Mouse (Mus musculus) bone marrow macrophage, adult 2 months (primary cell): ENCODE results near the gene Prrc2b. TPM values are rescaled to one million over a fixed set of nuclear protein-coding genes. Genes with fewer than 3 reads are reported as not detected.

Experiments
- H3K27ac ChIP-seq: 2 replicates; pipeline ENCODE4 v1.5.1; 2012; ENCODE audit warnings: low read depth, low read length; ENCODE audit not compliant: insufficient read depth
- H3K4me1 ChIP-seq: 2 replicates; pipeline ENCODE4 v1.6.1; 2012; ENCODE audit warnings: low read length; ENCODE audit not compliant: control insufficient read depth, insufficient read depth
- H3K4me3 ChIP-seq: 2 replicates; pipeline ENCODE4 v1.5.1; 2012; ENCODE audit warnings: mild to moderate bottlenecking, low read length, moderate library complexity; ENCODE audit not compliant: insufficient read depth
- CTCF ChIP-seq: IDR thresholded peaks from 2 replicates; pipeline ENCODE4 v1.5.1; 2012; ENCODE audit warnings: low read depth, mild to moderate bottlenecking, low read length, moderate library complexity
- POLR2A ChIP-seq: IDR thresholded peaks from 2 replicates; pipeline ENCODE4 v1.6.1; 2012; ENCODE audit warnings: mild to moderate bottlenecking, low read depth, low read length, borderline replicate concordance
- polyA plus RNA-seq: library from polyadenylated mRNA; stranded (reverse); fragments of >200 nt; gene quantifications from 2 replicates; pipeline ENCODE4 v1.2.4, GENCODE M21; 2012; ENCODE audit not compliant: missing spikeins, insufficient read depth, insufficient read length

Gene Prrc2b
- polyA plus RNA-seq, 1 experiment, result 34.9 TPM

GRCm38 (mm10) chr2:32237571-32237970 is 86.7 kb downstream of the Prrc2b start:
- H3K4me3 ChIP-seq, result peak overlapping the region; percentile 78
- H3K4me1 ChIP-seq, result peaks cover 7% of the 10 kb centered on the region; the same call in 1 of the 2 replicates
- H3K27ac ChIP-seq, result no peak overlapping the region
- TF ChIP-seq POLR2A, result no peak
- TF ChIP-seq CTCF, result no peak

GRCm38 (mm10) chr2:32238708-32239435 is 88.0 kb downstream of the Prrc2b start:
- TF ChIP-seq CTCF (no peak), POLR2A (no peak)
- H3K4me1 ChIP-seq, result peaks cover 7% of the 10 kb centered on the region; the same call in 1 of the 2 replicates
- H3K27ac ChIP-seq, result no peak overlapping the region
- H3K4me3 ChIP-seq, result no peak overlapping the region

DNA sequence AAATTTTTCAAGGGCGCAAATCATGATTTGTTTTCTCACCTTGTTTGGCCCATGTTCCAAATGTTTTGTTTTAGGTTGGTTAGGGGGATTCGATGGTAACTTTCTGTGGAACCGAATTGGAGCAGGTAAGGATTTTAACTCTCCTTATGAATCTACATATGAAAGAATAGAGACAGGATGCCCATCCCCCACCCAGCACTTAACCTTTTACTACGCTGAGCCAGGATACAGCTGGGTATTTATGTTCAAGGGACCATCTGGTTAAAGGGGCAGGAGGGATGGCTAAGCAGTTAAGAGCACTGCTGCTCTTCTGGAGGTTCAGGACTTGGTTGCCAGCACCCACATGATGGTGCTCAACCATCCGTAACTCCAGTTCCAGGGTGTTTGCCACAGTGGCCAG is 89.7 kb downstream of the Prrc2b start:
- H3K4me1 ChIP-seq, result peaks cover 4% of the 10 kb centered on the region; the same call in 1 of the 2 replicates
- TF ChIP-seq POLR2A (no peak), CTCF (no peak)
- no peak overlapping the region for H3K4me3 ChIP-seq
- no peak overlapping the region for H3K27ac ChIP-seq

DNA sequence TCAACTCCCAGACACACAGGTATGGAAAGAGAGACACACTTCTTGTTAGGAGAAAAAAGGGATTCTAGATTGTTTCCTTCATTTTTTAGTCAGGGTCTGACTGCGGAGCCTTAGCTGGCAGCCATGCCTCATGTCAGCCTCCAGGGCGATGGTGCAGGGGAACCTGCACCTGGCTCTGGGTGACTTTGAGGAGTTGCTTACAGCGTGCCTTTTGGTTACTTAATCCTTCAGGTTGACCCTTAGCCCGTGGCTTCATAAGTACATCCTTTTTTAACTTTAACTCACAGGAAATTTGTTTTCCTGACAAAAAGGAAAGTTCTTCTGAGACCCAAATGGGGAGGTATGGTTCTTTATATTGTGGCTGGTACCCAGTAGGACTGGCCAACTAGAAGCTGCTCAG is 92.1 kb downstream of the Prrc2b start:
- Histone ChIP-seq H3K4me3 (no peak overlapping the region), H3K27ac (no peak overlapping the region), H3K4me1 (peaks cover under 1% of the 10 kb centered on the region; the same call in 1 of the 2 replicates)
- no peak for TF ChIP-seq POLR2A
- TF ChIP-seq CTCF, result no peak

DNA sequence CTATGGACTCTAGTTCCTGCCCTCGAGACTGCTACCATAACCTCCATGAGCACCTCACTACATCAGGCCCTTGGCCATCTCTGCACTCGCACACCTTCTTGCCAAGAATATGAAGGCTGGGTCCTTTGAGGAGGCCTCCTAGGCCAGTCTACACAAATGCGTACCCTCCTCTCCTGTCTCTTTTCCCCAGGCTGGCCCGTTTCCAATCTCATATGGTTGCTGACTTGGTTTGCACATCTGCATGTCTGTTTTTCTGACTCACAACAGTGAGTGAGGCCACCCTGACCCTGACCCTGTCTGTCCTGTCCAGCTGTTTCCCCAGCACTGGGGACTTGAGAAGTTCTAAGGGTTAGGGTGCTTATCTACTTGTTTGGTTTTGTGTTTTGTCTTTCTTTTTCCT is 95.9 kb downstream of the Prrc2b start:
- Histone ChIP-seq H3K4me1 (no peaks in the 10 kb centered on the region), H3K27ac (no peak overlapping the region), H3K4me3 (no peak overlapping the region)
- no peak for TF ChIP-seq CTCF
- no peak for TF ChIP-seq POLR2A

DNA sequence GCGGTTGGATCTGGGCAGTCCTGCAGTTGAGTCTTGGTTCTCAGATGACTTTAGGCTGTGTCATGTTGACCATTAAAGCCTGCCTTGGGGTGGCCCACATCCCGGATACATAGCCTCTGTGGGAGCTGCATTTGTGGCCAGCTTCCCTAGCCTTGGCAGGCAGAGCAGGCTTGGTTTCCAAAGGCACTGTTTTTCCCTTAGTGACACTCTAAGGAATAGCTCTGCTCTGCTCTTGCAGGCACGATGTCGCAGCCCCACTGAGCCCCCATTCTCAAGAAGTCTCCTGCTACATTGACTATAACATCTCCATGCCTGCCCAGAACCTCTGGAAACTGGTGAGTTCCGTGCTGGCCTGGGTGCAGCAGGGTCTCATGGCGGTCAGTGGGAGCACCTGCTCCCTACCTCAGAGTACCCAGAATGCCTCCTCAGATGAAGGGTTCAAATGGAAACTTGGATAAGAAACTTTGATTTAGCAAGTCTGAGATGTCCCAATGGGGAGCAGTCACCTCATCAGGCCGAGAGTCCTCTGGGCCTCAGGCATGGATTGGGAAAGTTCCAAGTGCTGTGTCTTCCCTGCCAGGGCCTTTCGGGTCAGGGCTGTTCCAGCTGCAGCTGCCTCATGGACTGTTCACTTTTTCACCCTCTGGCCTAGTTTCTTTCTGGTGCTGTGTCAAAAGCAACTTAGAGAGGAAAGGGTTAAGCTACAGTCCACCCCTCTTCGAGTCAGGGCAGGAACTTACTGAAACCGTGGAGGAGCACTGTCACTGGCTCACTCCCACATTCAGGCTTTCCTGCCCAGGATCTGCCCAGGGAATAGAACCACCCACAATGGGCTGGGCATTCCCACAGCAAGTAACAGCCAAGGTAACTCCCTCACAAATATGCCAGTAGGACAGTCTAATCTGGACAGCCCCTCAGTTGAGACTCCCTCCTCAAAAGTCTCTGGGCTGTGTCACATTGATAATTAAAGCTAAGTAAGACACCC is 97.8 kb downstream of the Prrc2b start:
- no peaks in the 10 kb centered on the region for H3K4me1 ChIP-seq
- H3K27ac ChIP-seq, result no peak overlapping the region
- H3K4me3 ChIP-seq, result no peak overlapping the region
- TF ChIP-seq POLR2A, result no peak
- no peak for TF ChIP-seq CTCF

DNA sequence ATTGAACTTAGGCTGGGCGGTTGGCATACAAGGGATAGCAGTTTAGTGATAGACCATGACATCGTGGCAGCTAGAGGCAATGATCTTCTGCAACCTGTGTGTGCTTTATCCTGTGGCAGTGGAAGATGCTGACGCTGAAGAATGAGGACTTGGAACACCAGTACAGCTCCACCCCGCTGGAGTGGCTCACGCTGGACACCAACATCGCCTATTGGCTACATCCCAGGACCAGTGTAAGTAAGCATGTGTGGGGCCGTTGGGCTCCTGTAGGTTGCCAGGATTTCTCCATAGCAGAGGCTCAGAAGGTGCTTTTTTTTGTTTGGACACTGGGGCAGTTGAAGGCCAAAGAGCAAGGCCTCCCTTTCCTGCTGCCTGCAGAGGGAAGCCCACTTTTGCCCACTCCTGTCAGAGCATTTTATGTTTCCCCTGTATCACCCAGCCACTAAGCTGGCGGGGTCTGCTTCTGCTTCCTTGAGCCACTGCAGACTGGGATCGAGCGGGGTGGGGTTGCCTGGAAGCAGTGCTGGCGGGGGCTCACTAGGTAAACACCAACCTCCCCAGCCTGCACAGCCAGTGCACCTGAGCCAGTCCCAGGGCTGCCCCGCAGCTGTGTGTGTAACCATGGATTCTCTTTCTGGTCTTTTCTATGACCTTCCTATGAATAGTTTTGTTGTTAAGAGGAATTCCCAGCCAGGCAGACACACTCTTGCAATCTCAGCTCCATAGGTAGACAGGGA is 101.1 kb downstream of the Prrc2b start:
- no peak overlapping the region for H3K4me3 ChIP-seq
- TF ChIP-seq CTCF (no peak), POLR2A (no peak)
- H3K27ac ChIP-seq, result no peak overlapping the region

GRCm38 (mm10) chr2:32252658-32253057 is 101.8 kb downstream of the Prrc2b start:
- no peak overlapping the region for H3K27ac ChIP-seq
- no peaks in the 10 kb centered on the region for H3K4me1 ChIP-seq
- H3K4me3 ChIP-seq, result no peak overlapping the region
- TF ChIP-seq POLR2A (no peak), CTCF (no peak)

More for the DNA sequence above, 101.1 kb downstream of the Prrc2b start:
- no peaks in the 10 kb centered on the region for H3K4me1 ChIP-seq

DNA sequence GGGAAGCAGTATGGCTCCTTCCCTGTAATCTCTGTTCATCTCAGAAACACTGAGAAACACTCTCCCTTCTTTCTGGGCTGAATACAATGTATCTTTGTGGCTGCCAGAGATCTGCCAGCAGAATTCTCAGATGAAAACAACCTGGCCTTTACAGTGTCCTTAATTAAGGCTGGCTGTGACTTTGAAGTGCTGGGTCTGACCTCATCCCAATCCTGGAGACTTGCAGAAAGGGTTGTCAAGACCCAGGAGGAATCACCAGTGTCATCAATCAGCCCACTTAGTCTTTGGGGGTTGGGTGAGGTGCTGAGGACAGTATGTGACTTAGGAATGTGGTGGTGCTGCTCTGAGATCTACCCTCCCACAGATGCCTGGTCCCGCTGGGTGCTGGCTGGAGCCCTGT is 102.5 kb downstream of the Prrc2b start:
- Histone ChIP-seq H3K27ac (no peak overlapping the region), H3K4me1 (no peaks in the 10 kb centered on the region), H3K4me3 (no peak overlapping the region)
- TF ChIP-seq CTCF (no peak), POLR2A (no peak)

DNA sequence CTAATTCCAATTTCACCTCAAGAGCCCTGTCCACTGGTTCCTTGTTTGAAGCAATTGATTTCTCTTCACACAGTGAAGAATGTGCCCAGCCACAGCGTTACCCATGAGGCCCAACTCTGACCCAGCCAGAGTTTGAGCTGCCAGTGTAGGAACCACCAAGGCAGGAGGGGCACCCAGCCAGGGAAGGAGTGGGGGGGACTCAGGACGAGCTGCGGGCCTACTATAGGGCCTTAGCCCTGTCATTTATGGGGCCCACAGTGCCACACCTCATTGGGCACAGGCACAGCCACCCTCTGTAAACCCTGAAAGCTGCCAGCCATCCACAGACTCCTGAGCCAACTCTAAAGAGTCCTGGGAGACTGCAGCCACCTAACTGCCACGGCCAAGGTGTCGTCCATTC is 103.7 kb downstream of the Prrc2b start:
- TF ChIP-seq CTCF, result no peak
- TF ChIP-seq POLR2A, result no peak

More for the DNA sequence above, 103.7 kb downstream of the Prrc2b start:
- Histone ChIP-seq H3K4me3 (no peak overlapping the region), H3K27ac (no peak overlapping the region), H3K4me1 (peaks cover 6% of the 10 kb centered on the region)
